Mouse (Mus musculus) stomach, embryonic 15.5 days (tissue): ENCODE measurements at regions not wholly inside any gene's neighbourhood (a gene's known extent, or its start where the extent isn't known, plus 50 kb on each side); places are given as distances from the start of the nearest gene placed in this dataset.

ENCODE experiments used
- ATAC-seq: fragments of 200-750 bp; cut with Nextera tagmentation; 2 replicates; pipeline ENCODE4 v1.8.0; 2017; ENCODE audit warnings: low read depth, moderate number of reproducible peaks, moderate TSS enrichment; ENCODE audit not compliant: insufficient read depth, low FRiP score
- H3K27ac ChIP-seq: fragments of 300-500 bp; sonication (generic); 2 replicates; pipeline ENCODE4 v1.5.1; 2015; ENCODE audit warnings: mild to moderate bottlenecking, inconsistent platforms
- H3K27me3 ChIP-seq: fragments of 300-500 bp; sonication (generic); replicated peaks from 2 replicates; pipeline ENCODE4 v1.6.1; 2015; ENCODE audit warnings: inconsistent platforms
- H3K36me3 ChIP-seq: fragments of 300-500 bp; sonication (generic); 2 replicates; pipeline ENCODE4 v1.6.1; 2015; ENCODE audit warnings: inconsistent platforms
- H3K4me1 ChIP-seq: fragments of 300-500 bp; sonication (generic); 2 replicates; pipeline ENCODE4 v1.6.1; 2015; ENCODE audit warnings: inconsistent platforms
- H3K4me2 ChIP-seq: fragments of 300-500 bp; sonication (generic); 2 replicates; pipeline ENCODE4 v1.6.1; 2015; ENCODE audit warnings: mild to moderate bottlenecking, inconsistent platforms
- H3K4me3 ChIP-seq: fragments of 300-500 bp; sonication (generic); replicated peaks from 2 replicates; pipeline ENCODE4 v1.5.1; 2015; ENCODE audit warnings: inconsistent platforms
- H3K9ac ChIP-seq: fragments of 300-500 bp; sonication (generic); 2 replicates; pipeline ENCODE4 v1.6.1; 2015; ENCODE audit warnings: inconsistent platforms
- H3K9me3 ChIP-seq: fragments of 300-500 bp; sonication (generic); 2 replicates; pipeline ENCODE4 v1.6.1; 2016; ENCODE audit warnings: inconsistent platforms
- WGBS: fragments of 180-500 bp; shearing (Covaris S2); methylation state at CpG from one replicate; pipeline ENCODE4 v1.1.7; 2015; 5-methylcytosine and 5-hydroxymethylcytosine counted together

- H3K9ac ChIP-seq: no peak overlapping the region
- ATAC-seq: no peak; the same call in 1 of the 2 replicates
- H3K4me3 ChIP-seq: no peak overlapping the region
- H3K27me3 ChIP-seq: no peaks in the 10 kb centered on the region
- H3K27ac ChIP-seq: no peak overlapping the region
- no peaks in the 10 kb centered on the region for H3K9me3 ChIP-seq
- no peak overlapping the region for H3K4me2 ChIP-seq
- H3K36me3 ChIP-seq: no peaks in the 10 kb centered on the region
- H3K4me1 ChIP-seq: no peaks in the 10 kb centered on the region
- 59% methylated on average over 19 of the region's 19 CpGs for WGBS
Measured at GRCm38 (mm10) chr7:36016926-36017753, 214.3 kb upstream of the Zfp507 start.

DNA sequence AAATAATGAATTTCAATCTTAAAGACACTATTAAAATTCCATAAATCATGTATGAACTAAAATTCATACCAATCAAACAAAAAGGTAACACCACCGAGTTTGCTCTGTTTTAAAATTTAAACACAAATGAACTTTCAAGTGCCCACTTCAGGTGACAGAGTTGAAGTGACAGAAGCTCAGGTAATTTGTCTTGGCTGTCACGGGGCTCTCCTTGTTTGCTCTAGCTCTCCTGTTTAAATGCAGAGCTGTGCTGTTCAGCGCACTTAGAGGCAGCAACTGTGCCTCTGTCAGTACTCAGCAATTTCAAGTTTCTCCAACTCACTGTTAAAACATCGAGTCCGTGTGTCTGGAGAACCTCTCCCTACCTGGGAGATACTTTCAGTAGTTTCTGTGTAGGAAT, 193.8 kb upstream of the Zfp507 start:
- no peaks in the 10 kb centered on the region for H3K9me3 ChIP-seq
- no peak overlapping the region for H3K4me2 ChIP-seq
- H3K36me3 ChIP-seq: no peaks in the 10 kb centered on the region
- ATAC-seq: no peak
- no peak overlapping the region for H3K4me3 ChIP-seq
- H3K9ac ChIP-seq: no peak overlapping the region
- H3K27ac ChIP-seq: no peak overlapping the region
- H3K27me3 ChIP-seq: no peaks in the 10 kb centered on the region
- no peaks in the 10 kb centered on the region for H3K4me1 ChIP-seq
- 46% methylated on average over 5 of the region's 5 CpGs for WGBS

GRCm38 (mm10) chr7:35992511-35992910, 189.7 kb upstream of the Zfp507 start:
- WGBS: 63% methylated on average over 8 of the region's 8 CpGs
- no peaks in the 10 kb centered on the region for H3K27me3 ChIP-seq
- ATAC-seq: no peak

GRCm38 (mm10) chr7:35991141-35991540, 188.3 kb upstream of the Zfp507 start:
- no peak overlapping the region for H3K9ac ChIP-seq
- H3K27me3 ChIP-seq: no peaks in the 10 kb centered on the region
- no peak overlapping the region for H3K4me3 ChIP-seq
- no peaks in the 10 kb centered on the region for H3K4me1 ChIP-seq
- H3K4me2 ChIP-seq: no peak overlapping the region
- ATAC-seq: no peak
- H3K27ac ChIP-seq: no peak overlapping the region
- H3K36me3 ChIP-seq: no peaks in the 10 kb centered on the region
- H3K9me3 ChIP-seq: no peaks in the 10 kb centered on the region
- WGBS: 65% methylated on average over 5 of the region's 5 CpGs

More at GRCm38 (mm10) chr7:35992511-35992910, 189.7 kb upstream of the Zfp507 start:
- H3K4me2 ChIP-seq: no peak overlapping the region
- no peaks in the 10 kb centered on the region for H3K36me3 ChIP-seq
- H3K4me1 ChIP-seq: no peaks in the 10 kb centered on the region
- no peak overlapping the region for H3K27ac ChIP-seq
- no peak overlapping the region for H3K9ac ChIP-seq
- no peak overlapping the region for H3K4me3 ChIP-seq
- H3K9me3 ChIP-seq: no peaks in the 10 kb centered on the region

GRCm38 (mm10) chr7:35989456-35989855, 186.7 kb upstream of the Zfp507 start:
- ATAC-seq: no peak
- H3K4me3 ChIP-seq: no peak overlapping the region
- H3K4me1 ChIP-seq: no peaks in the 10 kb centered on the region
- H3K4me2 ChIP-seq: no peak overlapping the region
- H3K9ac ChIP-seq: no peak overlapping the region
- no peaks in the 10 kb centered on the region for H3K9me3 ChIP-seq
- no peaks in the 10 kb centered on the region for H3K36me3 ChIP-seq
- H3K27me3 ChIP-seq: no peaks in the 10 kb centered on the region
- H3K27ac ChIP-seq: no peak overlapping the region
- WGBS: 65% methylated on average over 8 of the region's 8 CpGs

GRCm38 (mm10) chr7:35988449-35989109, 185.8 kb upstream of the Zfp507 start:
- Histone ChIP-seq H3K27ac (no peak overlapping the region), H3K9me3 (no peaks in the 10 kb centered on the region), H3K4me2 (no peak overlapping the region), H3K27me3 (no peaks in the 10 kb centered on the region), H3K36me3 (no peaks in the 10 kb centered on the region), H3K9ac (no peak overlapping the region), H3K4me3 (no peak overlapping the region), H3K4me1 (no peaks in the 10 kb centered on the region)
- WGBS: 65% methylated on average over 13 of the region's 13 CpGs
- no peak for ATAC-seq

DNA sequence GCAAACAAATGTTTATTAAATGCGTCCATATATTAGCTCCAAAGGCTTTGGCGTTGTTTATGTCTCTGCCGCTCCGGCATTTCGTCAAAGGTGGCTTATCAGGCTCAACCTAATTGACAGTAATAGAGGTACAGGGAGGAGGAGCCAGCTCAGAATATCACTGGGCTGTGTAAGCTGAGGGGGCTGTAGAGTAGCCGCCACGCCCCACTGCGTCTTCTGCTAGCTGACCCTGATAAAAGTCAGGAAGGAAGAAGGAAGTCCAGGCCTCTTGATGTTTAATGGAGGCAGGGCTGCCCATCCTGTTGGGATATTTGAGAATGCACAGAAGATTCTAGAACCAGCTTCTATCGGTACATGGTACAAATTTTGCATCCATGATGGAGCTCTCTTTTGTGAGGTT, 175.2 kb upstream of the Zfp507 start:
- H3K27ac ChIP-seq: no peak overlapping the region
- WGBS: 69% methylated on average over 9 of the region's 9 CpGs
- no peak overlapping the region for H3K4me2 ChIP-seq
- H3K36me3 ChIP-seq: no peaks in the 10 kb centered on the region
- H3K9ac ChIP-seq: no peak overlapping the region
- no peak overlapping the region for H3K4me3 ChIP-seq
- H3K9me3 ChIP-seq: no peaks in the 10 kb centered on the region
- no peak for ATAC-seq
- no peaks in the 10 kb centered on the region for H3K27me3 ChIP-seq
- H3K4me1 ChIP-seq: no peaks in the 10 kb centered on the region

DNA sequence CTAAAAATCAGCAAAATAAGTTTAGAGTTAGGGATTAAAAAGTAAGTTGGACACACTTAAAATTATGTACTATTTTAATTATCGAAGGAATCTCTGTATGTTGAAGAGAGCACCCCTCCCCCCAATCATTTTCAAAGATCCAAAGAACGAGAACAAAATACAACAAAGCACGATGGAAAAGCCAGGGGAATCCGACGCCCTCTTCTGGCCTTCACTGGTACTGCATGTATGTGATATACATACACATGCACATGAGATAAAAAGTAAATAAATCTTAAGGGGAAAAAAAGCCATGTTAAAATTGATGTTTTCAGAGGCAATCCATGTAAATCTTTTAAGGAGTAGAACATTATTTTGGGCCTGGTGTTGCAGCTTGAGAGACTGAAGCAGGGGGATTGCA, 155.9 kb upstream of the Zfp507 start:
- no peak overlapping the region for H3K4me3 ChIP-seq
- no peak overlapping the region for H3K9ac ChIP-seq
- H3K4me2 ChIP-seq: no peak overlapping the region
- no peaks in the 10 kb centered on the region for H3K27me3 ChIP-seq
- ATAC-seq: no peak
- no peak overlapping the region for H3K27ac ChIP-seq
- WGBS: 46% methylated on average over 5 of the region's 5 CpGs
- H3K36me3 ChIP-seq: no peaks in the 10 kb centered on the region
- H3K9me3 ChIP-seq: no peaks in the 10 kb centered on the region
- no peaks in the 10 kb centered on the region for H3K4me1 ChIP-seq

DNA sequence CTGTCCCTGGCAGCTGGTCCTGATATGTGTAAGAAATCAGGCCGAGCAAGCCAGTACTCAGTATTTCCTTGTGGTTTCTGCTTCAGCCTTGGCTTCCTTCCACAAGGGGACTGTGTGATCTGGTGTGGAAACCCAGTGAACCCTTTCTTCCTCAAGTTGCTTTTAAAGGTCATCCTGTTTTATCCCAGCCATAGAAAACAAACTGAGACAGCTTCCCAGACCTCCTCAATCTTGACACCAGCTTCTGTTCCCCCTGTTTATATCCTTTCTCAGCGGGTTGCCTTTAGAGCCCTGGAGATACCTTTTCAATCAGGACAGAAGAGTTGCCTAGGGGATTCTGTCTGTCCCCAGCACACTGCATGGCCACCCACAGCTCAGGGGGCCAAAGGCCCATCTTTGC, 155.2 kb upstream of the Zfp507 start:
- Histone ChIP-seq H3K4me1 (no peaks in the 10 kb centered on the region), H3K9ac (no peak overlapping the region), H3K36me3 (no peaks in the 10 kb centered on the region), H3K27me3 (no peaks in the 10 kb centered on the region), H3K4me3 (no peak overlapping the region), H3K4me2 (no peak overlapping the region), H3K27ac (no peak overlapping the region), H3K9me3 (no peaks in the 10 kb centered on the region)
- WGBS: 36% methylated on average over 2 of the region's 2 CpGs
- no peak for ATAC-seq

- Histone ChIP-seq H3K9ac (no peak overlapping the region), H3K4me3 (no peak overlapping the region), H3K4me2 (peak overlapping the region; percentile 37), H3K36me3 (no peaks in the 10 kb centered on the region), H3K9me3 (no peaks in the 10 kb centered on the region), H3K27ac (no peak overlapping the region), H3K4me1 (peaks cover 8% of the 10 kb centered on the region; the same call in 1 of the 2 replicates), H3K27me3 (no peaks in the 10 kb centered on the region)
- no peak for ATAC-seq
- 13% methylated on average over 6 of the region's 6 CpGs for WGBS
Measured at GRCm38 (mm10) chr7:35948794-35949193, 146.0 kb upstream of the Zfp507 start.

GRCm38 (mm10) chr7:35948389-35948788, 145.6 kb upstream of the Zfp507 start:
- H3K4me2 ChIP-seq: peak overlapping the region; percentile 37
- peaks cover 8% of the 10 kb centered on the region; the same call in 1 of the 2 replicates for H3K4me1 ChIP-seq
- 3% methylated on average over 13 of the region's 13 CpGs for WGBS
- no peaks in the 10 kb centered on the region for H3K9me3 ChIP-seq
- ATAC-seq: peak; percentile 88
- no peak overlapping the region for H3K27ac ChIP-seq
- no peak overlapping the region for H3K4me3 ChIP-seq
- no peak overlapping the region for H3K9ac ChIP-seq
- no peaks in the 10 kb centered on the region for H3K27me3 ChIP-seq
- no peaks in the 10 kb centered on the region for H3K36me3 ChIP-seq

- Histone ChIP-seq H3K27me3 (no peaks in the 10 kb centered on the region), H3K9ac (no peak overlapping the region), H3K4me2 (no peak overlapping the region), H3K4me1 (no peaks in the 10 kb centered on the region), H3K27ac (no peak overlapping the region), H3K4me3 (no peak overlapping the region), H3K9me3 (no peaks in the 10 kb centered on the region), H3K36me3 (no peaks in the 10 kb centered on the region)
- WGBS: 83% methylated on average over 3 of the region's 3 CpGs
- ATAC-seq: no peak
Measured at GRCm38 (mm10) chr7:35941086-35941485, 138.3 kb upstream of the Zfp507 start.
